Mouse (Mus musculus) adrenal gland, adult (tissue): ENCODE data around the gene Nfe2l3.
"Not testable (repeated sequence)": the region's sequence is repeated elsewhere in the genome, so short reads cannot be mapped to it uniquely, and the experiment has no call there.

Experiments used
- DNase-seq, 2 experiments: peaks; one replicate each; pipeline ENCODE4 v3.0.0; 2022 to 2023; ENCODE audit warnings: low spot score in 1 of 2; ENCODE audit not compliant: inconsistent age in 2 of 2

The Nfe2l3 gene

DNA sequence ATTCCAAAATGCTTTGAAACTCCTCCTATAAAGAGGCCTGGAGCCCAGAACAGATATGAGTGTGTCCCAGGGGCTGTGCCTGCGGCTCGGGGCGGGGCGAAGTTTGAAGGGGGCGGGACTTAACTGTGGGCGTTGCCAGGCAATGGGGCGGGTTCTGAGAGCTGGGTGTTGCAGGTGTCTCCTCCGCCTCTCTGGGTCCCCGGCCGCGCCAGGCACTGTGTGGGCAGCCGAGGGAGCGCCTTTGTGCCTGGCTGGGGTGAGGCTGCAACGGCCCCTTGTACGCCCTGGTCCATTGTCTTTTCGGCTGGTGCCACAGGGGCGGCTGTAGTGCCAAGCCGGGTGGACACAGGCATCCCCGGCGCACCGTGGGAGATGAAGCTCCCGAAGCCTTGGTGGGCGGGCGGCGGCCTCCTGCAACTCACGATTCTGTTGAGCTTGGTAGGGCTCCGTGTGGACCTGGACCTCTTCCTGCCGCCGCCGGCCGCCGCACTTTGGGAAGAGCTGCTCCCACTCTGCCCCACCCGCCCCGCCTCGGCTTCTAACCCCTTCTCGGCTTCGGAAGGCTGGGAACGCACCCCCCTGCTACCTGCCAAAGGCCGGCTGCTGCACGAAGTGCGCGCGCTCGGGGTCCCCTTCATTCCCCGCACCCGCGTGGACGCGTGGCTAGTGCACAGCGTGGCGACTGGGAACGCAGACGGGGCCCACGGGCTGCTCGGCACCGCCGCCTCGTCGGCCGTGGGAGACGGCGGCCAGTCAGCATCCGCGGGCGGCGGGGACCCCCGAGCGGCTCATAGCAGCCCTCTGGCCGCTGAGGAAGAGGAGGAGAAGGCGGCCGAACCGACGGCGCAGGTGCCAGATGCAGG is at the start of gene Nfe2l3:
Nfe2l3 (plus strand) TSS at position 136 of the 863 bp plus-strand sequence.
- peak; percentile 34 to 87 for DNase-seq

DNA sequence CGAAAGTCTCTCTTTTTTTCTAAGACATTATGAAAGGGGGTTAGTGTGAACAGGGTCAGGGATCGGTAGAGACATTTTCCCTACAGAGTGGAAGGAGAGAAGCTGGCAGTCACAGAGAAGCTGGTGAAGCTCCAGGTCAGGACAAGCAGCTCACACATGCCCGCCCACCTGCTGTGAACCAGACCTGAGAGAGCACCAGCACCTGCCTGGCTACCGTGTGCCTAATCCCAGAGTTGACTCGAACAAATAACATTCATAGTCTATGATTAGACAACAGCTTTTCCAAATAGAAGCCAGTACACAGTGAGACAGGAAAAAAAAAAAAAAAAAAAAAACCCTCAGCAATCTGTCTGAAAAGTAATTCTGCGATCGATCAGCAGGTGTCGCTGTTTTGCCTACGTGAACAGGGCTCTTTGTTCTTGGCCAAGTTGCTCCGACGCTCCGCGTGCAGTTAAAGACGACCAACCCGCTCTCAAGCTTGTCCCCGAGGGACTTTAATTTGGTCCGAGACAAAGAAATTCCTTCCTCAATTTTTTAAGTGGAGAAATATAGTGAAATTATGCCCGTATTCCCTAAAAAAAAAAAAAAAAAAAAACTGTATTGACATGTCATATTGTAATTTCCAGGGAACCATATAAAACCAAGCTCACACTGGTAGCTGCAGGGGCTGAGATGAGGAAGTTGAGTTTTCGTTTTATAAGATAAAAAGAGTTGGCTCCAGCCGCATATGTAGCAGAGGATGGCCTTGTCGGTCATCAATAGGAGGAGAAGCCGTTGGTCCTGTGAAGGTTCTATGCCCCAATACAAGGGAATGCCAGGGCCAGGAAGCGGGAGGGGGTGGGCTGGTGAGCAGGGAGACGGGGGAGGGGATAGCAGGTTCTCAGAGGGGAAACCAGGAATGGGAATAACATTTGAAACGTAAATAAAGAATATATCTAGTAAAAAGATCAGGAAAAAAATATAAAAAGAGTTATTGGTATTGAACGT is 48.4 kb upstream of the Nfe2l3 start:
- peak; percentile 71 to 93 for DNase-seq

GRCm38 (mm10) chr6:51390505-51390904 is 42.0 kb upstream of the Nfe2l3 start:
- DNase-seq: no peak

- DNase-seq: no peak
These were observed 40.5 kb upstream of the Nfe2l3 start for GRCm38 (mm10) chr6:51391816-51392490.

DNA sequence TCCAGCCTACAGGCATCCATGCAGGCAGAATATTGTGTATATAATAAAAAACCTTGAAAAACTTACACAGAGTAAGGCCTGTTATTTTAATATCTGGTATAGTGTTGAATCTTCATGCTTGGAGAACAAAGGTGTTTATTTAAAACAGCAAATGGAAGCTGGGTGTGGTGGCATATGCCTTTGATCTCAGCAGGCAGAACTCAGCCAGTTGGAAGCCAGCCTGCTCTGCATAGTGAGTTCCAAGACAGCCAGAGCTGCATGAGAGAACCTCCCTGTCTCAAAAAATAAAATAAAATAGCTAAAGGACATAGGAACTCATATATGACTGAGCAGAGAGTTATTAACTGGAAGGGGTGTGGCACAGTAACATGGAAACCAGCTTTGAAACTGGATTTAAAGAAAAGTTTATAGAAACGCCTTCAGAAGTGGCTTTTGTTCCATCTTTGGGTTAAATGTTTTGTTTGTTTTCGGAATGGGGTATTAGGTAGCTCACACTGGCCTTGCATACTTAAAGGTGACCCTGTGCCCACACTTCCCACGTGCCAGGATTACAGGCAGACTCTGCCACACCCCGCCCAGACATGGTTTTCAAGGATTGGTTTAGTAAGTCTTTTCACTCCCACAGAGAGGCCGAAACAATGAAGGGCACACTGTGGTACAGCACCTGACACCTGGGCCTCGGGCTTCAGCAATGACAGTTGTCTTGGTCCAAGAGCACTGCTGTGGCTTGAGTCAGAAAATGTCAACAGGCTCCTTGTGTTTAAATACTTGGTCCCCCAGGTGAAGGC is 38.9 kb upstream of the Nfe2l3 start:
- DNase-seq: no peak

DNA sequence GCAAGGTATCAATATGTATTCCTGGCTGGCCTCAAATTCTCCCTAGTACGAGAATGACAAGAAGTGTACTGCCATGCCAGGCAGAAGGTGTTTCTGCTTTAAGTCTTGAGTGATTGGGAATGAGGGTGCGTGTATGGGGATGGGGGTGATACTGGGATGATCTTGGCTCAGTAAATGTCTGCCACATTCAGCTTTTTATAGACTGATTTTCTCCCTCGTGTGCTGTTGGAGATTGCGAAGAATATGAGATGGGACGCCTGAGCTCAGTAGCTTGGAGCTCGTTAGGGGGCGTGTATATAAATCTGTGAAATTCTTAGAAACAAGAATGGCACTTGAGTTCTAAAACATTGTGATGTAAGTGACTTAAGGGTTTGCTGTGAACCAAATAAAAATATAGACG is 38.1 kb upstream of the Nfe2l3 start:
- not testable (repeated sequence) for DNase-seq

DNA sequence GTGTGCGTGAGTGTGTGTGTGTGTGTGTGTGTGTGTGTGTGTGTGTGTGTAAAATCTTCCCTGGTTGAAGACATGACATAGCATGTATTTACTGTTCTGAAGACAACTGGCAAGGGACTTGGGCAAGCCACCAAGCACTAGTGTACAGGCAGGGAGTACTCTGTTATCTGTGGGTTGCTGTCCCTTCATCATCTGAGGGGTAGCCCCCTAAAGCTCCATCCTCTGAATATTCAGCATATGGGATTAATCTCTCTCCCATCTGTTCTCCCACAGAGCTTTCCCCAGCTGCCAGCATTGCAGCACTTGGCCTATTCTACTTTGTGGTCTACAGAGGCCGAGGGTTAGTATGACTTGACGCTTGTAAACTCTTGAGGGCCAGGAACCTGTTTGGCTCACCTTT is 37.5 kb upstream of the Nfe2l3 start:
- not testable (repeated sequence) for DNase-seq

- no peak for DNase-seq
These were observed 37.0 kb upstream of the Nfe2l3 start for GRCm38 (mm10) chr6:51395486-51395885.

GRCm38 (mm10) chr6:51399113-51399518 is 33.4 kb upstream of the Nfe2l3 start:
- peak in 1 of 2 experiments; percentile 27 for DNase-seq

- DNase-seq: no peak
These were observed 31.2 kb upstream of the Nfe2l3 start for GRCm38 (mm10) chr6:51401294-51401693.

DNA sequence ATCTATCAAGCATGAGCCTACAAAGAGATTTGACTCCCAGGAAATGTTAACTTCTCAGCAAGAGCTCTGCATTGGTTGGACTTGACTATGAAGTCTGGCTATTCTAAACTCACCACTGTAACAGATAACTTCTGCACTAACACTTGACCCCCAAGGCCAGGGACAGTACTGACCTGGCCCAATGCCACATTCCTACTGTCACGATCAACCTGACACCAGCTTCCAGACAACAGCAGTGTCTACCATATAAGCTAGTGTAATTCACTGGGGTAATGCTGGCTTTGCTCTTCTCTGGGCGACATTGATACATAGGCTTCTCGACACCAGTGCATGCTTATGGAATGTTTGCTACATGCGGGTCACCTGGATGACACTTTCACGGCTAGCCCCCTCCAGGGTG is 28.9 kb upstream of the Nfe2l3 start:
- DNase-seq: peak in 1 of 2 experiments; percentile 32

DNA sequence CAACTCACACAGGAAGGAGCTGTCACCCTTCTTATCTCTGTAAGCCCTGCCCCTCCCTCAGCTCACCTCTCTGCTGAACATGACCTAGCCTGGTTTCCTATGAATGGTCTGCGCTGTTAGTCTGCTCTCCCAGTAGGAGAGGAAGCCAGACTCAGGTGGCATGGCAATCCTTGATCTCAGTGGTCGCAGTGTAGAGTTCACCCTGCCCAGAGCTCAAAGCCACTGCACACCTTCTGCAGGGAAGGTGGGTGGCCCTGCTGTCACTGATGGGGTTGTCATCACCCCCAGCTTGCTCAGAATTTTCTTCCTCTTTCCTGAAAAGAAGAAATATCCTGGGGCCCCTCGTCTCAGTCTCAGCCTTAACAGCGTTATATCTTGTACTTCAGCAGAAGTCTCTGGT is 28.0 kb upstream of the Nfe2l3 start:
- no peak for DNase-seq

GRCm38 (mm10) chr6:51416433-51416832 is 16.0 kb upstream of the Nfe2l3 start:
- DNase-seq: no peak

- no peak for DNase-seq
These were observed 15.0 kb upstream of the Nfe2l3 start for GRCm38 (mm10) chr6:51417306-51417936.

- DNase-seq: no peak
These were observed 8.9 kb upstream of the Nfe2l3 start for GRCm38 (mm10) chr6:51423466-51424122.

GRCm38 (mm10) chr6:51424537-51424936 is 7.9 kb upstream of the Nfe2l3 start:
- DNase-seq: no peak

DNA sequence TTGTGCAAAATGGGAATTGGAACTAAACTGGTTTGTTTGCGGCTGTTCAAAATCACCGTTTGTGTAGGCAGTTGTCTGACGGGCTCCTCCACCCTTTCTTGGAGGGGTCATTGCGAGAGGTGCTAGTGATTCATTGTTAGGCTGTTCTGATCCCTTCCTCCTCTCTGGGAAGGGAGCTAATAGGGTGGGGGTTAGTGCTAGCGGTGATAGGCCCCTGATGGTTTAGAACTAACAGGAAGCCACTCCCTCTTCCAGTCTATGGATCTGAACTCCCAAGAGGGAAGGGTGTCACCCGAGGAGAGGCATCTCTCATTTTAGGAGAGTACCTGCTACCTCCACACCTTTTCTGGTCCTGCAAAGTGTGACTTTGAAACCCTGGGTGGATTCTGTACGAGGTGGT is 1.8 kb downstream of the Nfe2l3 start:
- DNase-seq: no peak

DNA sequence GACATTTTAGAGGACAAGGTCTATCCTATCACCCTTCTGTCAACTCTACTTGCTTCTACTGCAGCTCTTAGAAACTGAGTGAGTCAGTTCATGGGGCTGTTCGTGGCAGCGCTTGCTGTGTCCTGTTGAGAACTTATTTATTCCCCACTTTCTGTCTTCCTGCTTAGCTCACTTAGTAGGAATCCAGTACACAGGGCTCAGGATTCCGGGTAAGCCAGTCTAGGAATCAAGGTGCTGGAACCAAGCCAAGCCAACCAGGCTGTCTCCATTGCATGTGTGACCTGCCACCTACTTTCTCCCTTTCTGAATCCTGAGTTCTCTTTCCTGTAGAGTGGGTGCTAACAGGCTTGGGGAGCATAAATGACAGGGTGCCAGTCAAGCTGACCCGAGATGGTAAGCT is 5.2 kb downstream of the Nfe2l3 start:
- DNase-seq: peak in 1 of 2 experiments; percentile 50

GRCm38 (mm10) chr6:51438826-51439330 is 6.4 kb downstream of the Nfe2l3 start:
- DNase-seq: no peak
